In the genomic region with DNA sequence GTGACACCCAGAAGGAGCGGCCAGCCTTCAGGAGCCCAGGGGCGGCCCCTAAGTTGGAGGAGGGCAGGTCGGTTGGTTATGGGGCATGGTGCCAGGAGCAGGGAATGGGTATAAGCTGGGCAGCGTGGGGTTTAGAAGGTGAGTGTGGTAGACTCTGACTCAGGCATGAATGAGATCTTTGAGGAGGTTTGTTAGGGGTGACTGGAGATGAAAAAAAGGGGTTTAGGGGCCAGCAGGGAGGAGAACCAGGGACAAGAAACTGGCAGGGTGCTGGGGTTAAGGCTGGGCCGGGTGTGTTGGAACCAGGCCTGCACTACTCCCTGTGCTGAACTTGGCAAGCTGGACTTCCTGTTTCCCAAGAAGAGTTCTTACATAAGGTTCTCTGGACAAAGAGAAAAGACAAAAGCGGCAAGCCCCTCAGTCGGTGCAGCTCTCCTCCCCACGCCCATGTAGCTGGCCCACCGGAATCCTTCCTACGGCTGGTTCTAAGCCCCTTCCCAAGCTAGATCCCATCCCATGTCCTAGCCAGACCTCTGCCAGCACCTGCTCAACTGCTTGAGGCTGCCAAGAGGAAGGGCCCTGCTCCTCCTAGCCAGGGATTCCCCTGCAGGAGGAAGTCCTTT, we compare ENCODE assay signal across 9 mouse cellular contexts. TPM values are rescaled to one million over a fixed set of nuclear protein-coding genes. Genes with fewer than 3 reads are reported as not detected.
DNase-seq lines count a peak whose midpoint lies in the region; ATAC-seq and TF ChIP-seq lines count a peak whose summit lies in the region.
"Had no signal": no experiment of that assay in that cellular context is flagged by ENCODE, and none has a peak within 500 bp of the region (broad histone marks: within the 10 kb centered on the region; RNA-seq: fewer than 3 reads in every experiment).

A gene (minus strand): TSS at position 259 of the 623 bp plus-strand sequence.

- no peaks in the 10 kb centered on the region for H3K9me3 ChIP-seq in ES-Bruce4 (replicated peaks; ENCODE audit: control insufficient read depth, insufficient read depth, low read length, poor library complexity, severe bottlenecking)
- no peaks in the 10 kb centered on the region for H3K9me3 ChIP-seq in heart, embryonic 16.5 days (replicated peaks; ENCODE audit: control insufficient read depth, low read length)
- H3K9me3 ChIP-seq: neural tube, embryonic 12.5 days had no signal

- H3K9ac ChIP-seq in ES-Bruce4 (ENCODE audit: low read depth, poor library complexity, severe bottlenecking): peak within 1 kb of the TSS; percentile 85
- H3K9ac ChIP-seq in heart, embryonic 16.5 days (ENCODE audit: low read length): peak within 1 kb of the TSS; percentile 54
- H3K9ac ChIP-seq: neural tube, embryonic 12.5 days had no signal

- no peak for TF ChIP-seq CTCF in ES-Bruce4 (IDR thresholded peaks at IDR 0.05; ENCODE audit: low read depth, low read length)
- no peak for TF ChIP-seq CTCF in embryonic fibroblast, embryonic 13.5 days (IDR thresholded peaks at IDR 0.05; ENCODE audit: borderline replicate concordance, insufficient read depth, low read length)

- H3K27ac ChIP-seq in ES-Bruce4 (ENCODE audit: insufficient read depth, low read length): peak within 1 kb of the TSS; percentile 65
- peak within 1 kb of the TSS; percentile 2; the same call in 1 of the 2 replicates for H3K27ac ChIP-seq in embryonic fibroblast, embryonic 13.5 days (ENCODE audit: insufficient read depth, low read length)
- peak within 1 kb of the TSS; percentile 86 for H3K27ac ChIP-seq in heart, embryonic 16.5 days (ENCODE audit: low read length)
- H3K27ac ChIP-seq: neural tube, embryonic 12.5 days had no signal

- peak within 1 kb of the TSS; percentile 18 for H3K4me2 ChIP-seq in heart, embryonic 16.5 days (ENCODE audit: low read depth, low read length)
- H3K4me2 ChIP-seq: neural tube, embryonic 12.5 days had no signal

- WGBS in heart, embryonic 16.5 days: 56% methylated on average over 10 of the region's 10 CpGs

- H3K4me3 ChIP-seq in ES-Bruce4 (ENCODE audit: low read depth, low read length): peak within 1 kb of the TSS; percentile 68
- no peak within 1 kb of the TSS for H3K4me3 ChIP-seq in embryonic fibroblast, embryonic 13.5 days (ENCODE audit: insufficient read depth, low read length)
- no peak within 1 kb of the TSS for H3K4me3 ChIP-seq in heart, embryonic 16.5 days (ENCODE audit: low read length)
- H3K4me3 ChIP-seq: neural tube, embryonic 12.5 days had no signal

- H3K36me3 ChIP-seq in ES-Bruce4 (ENCODE audit: control insufficient read depth, insufficient read depth, low read length, poor library complexity, severe bottlenecking): no peaks in the 10 kb centered on the region
- no peaks in the 10 kb centered on the region for H3K36me3 ChIP-seq in heart, embryonic 16.5 days (ENCODE audit: control insufficient read depth, insufficient read depth)
- H3K36me3 ChIP-seq: neural tube, embryonic 12.5 days had no signal

- TF ChIP-seq EP300 in ES-Bruce4 (IDR thresholded peaks at IDR 0.05; ENCODE audit: insufficient read depth, low read depth, low read length): no peak

- no peaks in the 10 kb centered on the region for H3K4me1 ChIP-seq in ES-Bruce4 (ENCODE audit: control insufficient read depth, insufficient read depth, low read length)
- H3K4me1 ChIP-seq in embryonic fibroblast, embryonic 13.5 days (ENCODE audit: control insufficient read depth, insufficient read depth, low read length): peaks cover 10% of the 10 kb centered on the region
- peaks cover 24% of the 10 kb centered on the region for H3K4me1 ChIP-seq in heart, embryonic 16.5 days (ENCODE audit: control insufficient read depth, insufficient read depth, low read length)

- TF ChIP-seq POLR2A in ES-Bruce4 (IDR thresholded peaks at IDR 0.05; ENCODE audit: insufficient read depth, low read length): no peak
- no peak for TF ChIP-seq POLR2A in embryonic fibroblast, embryonic 13.5 days (IDR thresholded peaks at IDR 0.05; ENCODE audit: low read depth, low read length)

- DNase-seq in adrenal gland, postnatal 10 days: peak; percentile 83
- DNase-seq in kidney, postnatal 36 days: peak; percentile 91 to 94
- DNase-seq in urinary bladder, postnatal 25 days (ENCODE audit: low spot score): peak; percentile 44
- no peak for DNase-seq in spleen, adult 18-20 months

- ATAC-seq in heart, embryonic 16.5 days (replicated peaks; ENCODE audit: extremely low read depth, insufficient read depth, low FRiP score): no peak; the same call in 1 of the 2 replicates
- peak; percentile 33 for ATAC-seq in megakaryocyte progenitor cell, adult 5-6 weeks (replicated peaks; ENCODE audit: poor library complexity)

- H3K27me3 ChIP-seq in ES-Bruce4 (ENCODE audit: control insufficient read depth, insufficient read depth, low read length, poor library complexity, severe bottlenecking): no peaks in the 10 kb centered on the region
- H3K27me3 ChIP-seq in heart, embryonic 16.5 days (ENCODE audit: control insufficient read depth, insufficient read depth, low read length): no peaks in the 10 kb centered on the region
- H3K27me3 ChIP-seq: neural tube, embryonic 12.5 days had no signal

RNA-seq across cellular contexts. Expression of the gene that starts here (rescaled TPM):
- polyA plus RNA-seq in ES-Bruce4 (2011; ENCODE audit: insufficient read depth, insufficient read length, low read depth, missing spikeins): 1.3 and 2.9 TPM in 2 replicates
- 1 to 10 TPM; 2.0 to 5.0 TPM for total RNA-seq in adrenal gland, postnatal 10 days (2021)
- polyA plus RNA-seq in embryonic fibroblast, embryonic 13.5 days (2011; ENCODE audit: insufficient read length, low read depth, missing spikeins): 0.85 and 1.5 TPM in 2 replicates
- polyA plus RNA-seq in heart, embryonic 16.5 days (2015; fragmentation: Nextera tagmentation; extraction: Ambion mirVana): 0.45 and 0.85 TPM in 2 replicates
- total RNA-seq in megakaryocyte progenitor cell, adult 5-6 weeks (2015): 28.5 and 31.9 TPM in 2 replicates
- 49.4 and 53.7 TPM in 2 replicates for total RNA-seq in megakaryocyte progenitor cell, adult 5-6 weeks (2017)

Comparison
In these comparisons a context has a peak if more than half of its experiments do, and no peak if none do; other contexts are left out.
1. RNA of the gene that starts here (total RNA-seq): 28.5 to 53.7 TPM in megakaryocyte progenitor cell, adult 5-6 weeks; 2.0 to 5.0 TPM in adrenal gland, postnatal 10 days; every median in the first group is over 4 times any median in the second.
2. H3K27ac ChIP-seq: peak in every context shown above with its lines; median percentile 86 in heart, embryonic 16.5 days; 65 in ES-Bruce4; 2 in embryonic fibroblast, embryonic 13.5 days.
3. DNase-seq: peak in adrenal gland, postnatal 10 days (single experiment), kidney, postnatal 36 days (2 of 2) and urinary bladder, postnatal 25 days (single experiment); none in spleen, adult 18-20 months (0 of 2).